Mouse (Mus musculus): ENCODE data around the gene Lgals9. TPM values are rescaled to one million over a fixed set of nuclear protein-coding genes. Genes with fewer than 3 reads are reported as not detected.

The Lgals9 gene
- polyA plus RNA-seq (2015; fragmentation: Nextera tagmentation; extraction: Ambion mirVana), result 181 and 206 TPM in 2 replicates

DNA sequence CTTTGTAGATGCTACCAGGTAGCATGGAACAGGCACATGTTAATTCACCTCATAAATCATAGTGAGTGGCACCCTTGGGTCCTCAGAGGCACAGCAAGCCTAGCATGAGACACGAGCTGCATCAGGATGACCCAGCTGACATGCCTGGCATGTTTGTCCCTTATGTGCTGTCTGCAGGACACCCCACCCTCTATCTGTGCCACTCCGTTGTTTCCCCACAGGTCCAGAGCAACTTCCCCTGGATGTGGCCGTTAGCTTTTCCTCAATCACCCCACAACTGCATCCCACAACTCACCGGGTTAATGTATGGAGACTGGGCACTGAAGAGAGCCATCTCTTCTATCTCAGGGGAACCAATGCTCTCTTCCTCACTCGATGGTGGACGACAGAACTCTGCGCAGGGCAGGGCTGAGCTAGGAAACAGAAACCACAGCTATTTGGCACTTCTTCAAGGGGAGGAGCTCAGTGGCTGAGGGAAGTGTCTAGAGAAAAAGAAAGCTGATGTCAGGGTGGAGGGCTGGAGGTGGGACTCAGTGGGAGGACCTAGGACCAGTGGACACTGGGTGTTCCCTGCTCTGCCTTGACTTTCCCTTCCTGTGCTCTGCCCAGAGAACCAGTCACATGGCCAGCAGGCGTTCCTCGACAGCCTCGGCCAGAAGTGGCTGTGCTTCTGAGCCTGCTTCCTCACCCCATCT, at the start of gene Lgals9:
Gene Lgals9, minus strand, starts transcription at position 464 of the 695 bp plus-strand sequence.
- Histone ChIP-seq H3K9ac (ENCODE audit: low read depth, low read length) (peak within 1 kb of the TSS; percentile 62), H3K27me3 (ENCODE audit: control insufficient read depth, insufficient read depth, low read depth, low read length) (no peaks in the 10 kb centered on the region), H3K4me3 (ENCODE audit: low read depth, low read length) (peak within 1 kb of the TSS; percentile 62), H3K9me3 (replicated peaks; ENCODE audit: control insufficient read depth, low read length) (no peaks in the 10 kb centered on the region), H3K4me1 (ENCODE audit: control insufficient read depth, low read depth, low read length) (peaks cover 36% of the 10 kb centered on the region), H3K4me2 (ENCODE audit: low read depth, low read length) (peak within 1 kb of the TSS; percentile 56), H3K27ac (ENCODE audit: low read length) (peak within 1 kb of the TSS; percentile 89), H3K36me3 (ENCODE audit: control insufficient read depth, insufficient read depth) (no peaks in the 10 kb centered on the region)
- 3% methylated on average over 10 of the region's 10 CpGs for WGBS (ENCODE audit: insufficient replicate concordance)
- peak; percentile 68 for ATAC-seq (ENCODE audit: low read depth)

DNA sequence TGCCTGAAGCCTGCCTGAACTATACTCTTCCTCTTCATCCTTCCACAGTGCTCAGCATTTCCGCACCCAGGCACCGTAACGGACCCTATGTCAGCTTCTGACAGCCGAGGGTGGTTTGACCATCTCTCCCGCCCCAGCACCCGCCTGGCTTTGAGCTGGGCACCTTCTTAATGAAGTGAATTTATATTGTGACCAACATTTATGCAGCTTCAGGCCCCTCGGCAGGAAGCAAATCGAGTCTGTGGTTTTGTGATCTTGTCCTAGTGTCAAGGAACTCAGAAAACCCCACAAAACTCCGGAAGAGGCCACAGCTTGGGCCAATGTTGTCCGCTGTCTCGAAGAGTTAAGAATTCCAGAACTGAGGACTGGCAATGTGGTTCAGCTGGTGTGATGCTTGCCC, 48.9 kb upstream of the Lgals9 start:
- WGBS (ENCODE audit: insufficient replicate concordance), result 25% methylated on average over 11 of the region's 11 CpGs
- no peak for ATAC-seq (ENCODE audit: low read depth)

DNA sequence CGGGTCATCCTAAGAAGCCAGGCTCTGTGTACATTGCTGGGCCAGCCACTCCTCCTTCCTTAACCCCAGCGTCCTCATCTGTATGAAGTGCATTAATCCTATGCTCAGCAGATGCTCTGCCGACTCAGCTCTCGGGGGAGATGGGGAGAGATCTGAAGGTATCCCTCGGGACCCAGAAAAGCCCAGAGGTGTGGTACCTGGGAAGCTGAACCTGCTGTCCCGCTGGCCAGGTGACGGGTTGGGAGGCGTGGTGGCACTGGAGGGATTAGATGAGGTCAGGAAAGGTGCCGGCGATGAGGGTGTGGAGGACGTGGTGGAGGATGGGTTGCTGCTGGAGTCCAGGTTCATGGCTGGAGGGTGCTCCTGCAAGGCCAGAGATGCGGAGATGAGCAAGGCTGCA, 48.3 kb upstream of the Lgals9 start:
- Histone ChIP-seq H3K4me1 (ENCODE audit: control insufficient read depth, low read depth, low read length) (peaks cover 3% of the 10 kb centered on the region; the same call in 1 of the 2 replicates), H3K27ac (ENCODE audit: low read length) (no peak overlapping the region), H3K36me3 (ENCODE audit: control insufficient read depth, insufficient read depth) (no peaks in the 10 kb centered on the region), H3K4me3 (ENCODE audit: low read depth, low read length) (no peak overlapping the region), H3K9me3 (replicated peaks; ENCODE audit: control insufficient read depth, low read length) (no peaks in the 10 kb centered on the region), H3K9ac (ENCODE audit: low read depth, low read length) (no peak overlapping the region), H3K4me2 (ENCODE audit: low read depth, low read length) (no peak overlapping the region), H3K27me3 (ENCODE audit: control insufficient read depth, insufficient read depth, low read depth, low read length) (no peaks in the 10 kb centered on the region)
- no peak for ATAC-seq (ENCODE audit: low read depth)
- WGBS (ENCODE audit: insufficient replicate concordance), result 76% methylated on average over 12 of the region's 12 CpGs

More for the DNA sequence above, 48.9 kb upstream of the Lgals9 start:
- Histone ChIP-seq H3K9ac (ENCODE audit: low read depth, low read length) (no peak overlapping the region), H3K27me3 (ENCODE audit: control insufficient read depth, insufficient read depth, low read depth, low read length) (no peaks in the 10 kb centered on the region), H3K9me3 (replicated peaks; ENCODE audit: control insufficient read depth, low read length) (no peaks in the 10 kb centered on the region), H3K4me1 (ENCODE audit: control insufficient read depth, low read depth, low read length) (peaks cover 3% of the 10 kb centered on the region; the same call in 1 of the 2 replicates), H3K36me3 (ENCODE audit: control insufficient read depth, insufficient read depth) (no peaks in the 10 kb centered on the region), H3K4me3 (ENCODE audit: low read depth, low read length) (no peak overlapping the region), H3K4me2 (ENCODE audit: low read depth, low read length) (no peak overlapping the region), H3K27ac (ENCODE audit: low read length) (no peak overlapping the region)

DNA sequence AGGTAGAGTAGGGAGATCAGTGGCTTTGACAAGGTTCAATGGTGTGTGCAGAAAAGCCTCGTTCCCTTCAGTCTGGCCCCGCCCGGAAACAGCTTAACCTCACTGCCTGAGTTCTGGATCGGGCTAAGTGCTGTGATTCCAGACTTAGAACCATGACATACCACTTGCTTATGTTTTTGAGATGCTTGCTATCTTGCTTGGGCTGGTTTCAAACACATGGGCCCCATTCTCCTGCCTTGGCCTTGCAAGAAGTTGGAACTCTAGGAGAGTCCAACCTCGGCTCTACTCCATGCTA, 46.7 kb upstream of the Lgals9 start:
- no peak overlapping the region for H3K9ac ChIP-seq (ENCODE audit: low read depth, low read length)
- 63% methylated on average over 5 of the region's 5 CpGs for WGBS (ENCODE audit: insufficient replicate concordance)
- H3K27ac ChIP-seq (ENCODE audit: low read length), result no peak overlapping the region
- H3K4me2 ChIP-seq (ENCODE audit: low read depth, low read length), result no peak overlapping the region
- H3K9me3 ChIP-seq (replicated peaks; ENCODE audit: control insufficient read depth, low read length), result no peaks in the 10 kb centered on the region
- no peaks in the 10 kb centered on the region for H3K27me3 ChIP-seq (ENCODE audit: control insufficient read depth, insufficient read depth, low read depth, low read length)
- peaks cover 3% of the 10 kb centered on the region; the same call in 1 of the 2 replicates for H3K4me1 ChIP-seq (ENCODE audit: control insufficient read depth, low read depth, low read length)
- H3K36me3 ChIP-seq (ENCODE audit: control insufficient read depth, insufficient read depth), result no peaks in the 10 kb centered on the region
- H3K4me3 ChIP-seq (ENCODE audit: low read depth, low read length), result no peak overlapping the region
- ATAC-seq (ENCODE audit: low read depth), result no peak

DNA sequence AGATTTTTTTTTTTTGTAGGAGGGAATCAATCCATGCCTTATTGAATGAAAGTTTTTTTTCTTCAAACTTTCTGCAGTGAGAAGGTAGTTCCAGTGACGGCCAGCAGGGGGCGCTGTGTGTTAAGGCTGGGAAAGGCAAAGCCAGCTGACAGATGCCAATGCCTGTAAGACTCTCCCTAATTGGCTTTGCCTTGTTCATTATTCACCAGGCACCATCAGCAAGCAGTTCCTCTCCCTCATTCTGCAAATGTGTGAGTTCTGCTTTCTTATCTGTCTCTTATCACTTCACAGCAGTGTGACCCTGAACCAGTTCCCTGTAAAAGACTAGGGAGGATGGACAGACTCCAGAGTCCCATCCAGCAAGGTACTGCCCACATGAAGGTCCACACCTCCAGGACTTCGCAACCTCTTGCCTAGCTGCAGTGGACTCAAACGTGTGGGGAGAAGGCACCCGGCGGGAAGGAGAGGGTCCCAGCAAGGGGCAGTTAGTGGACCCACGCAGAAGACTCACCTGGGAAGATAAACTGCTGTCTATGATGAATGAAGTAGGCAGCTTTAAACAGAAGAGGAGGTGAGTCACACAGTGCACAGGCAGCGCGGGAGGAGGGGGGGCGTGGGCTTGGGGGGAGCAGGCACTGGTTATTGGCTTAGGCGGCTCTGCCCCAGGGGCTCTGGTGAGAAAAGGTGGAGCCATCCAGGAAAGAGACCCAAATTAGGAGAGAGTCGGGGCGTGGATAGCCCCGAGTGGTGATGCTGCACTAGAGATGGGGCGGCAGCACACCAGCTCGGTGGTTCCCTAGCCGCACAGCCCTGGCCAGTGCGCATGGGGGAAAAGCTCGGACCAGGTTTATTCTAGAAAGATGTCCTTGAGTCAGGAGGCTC, 46.1 kb upstream of the Lgals9 start:
- no peak overlapping the region for H3K4me2 ChIP-seq (ENCODE audit: low read depth, low read length)
- H3K4me1 ChIP-seq (ENCODE audit: control insufficient read depth, low read depth, low read length), result peaks cover 3% of the 10 kb centered on the region; the same call in 1 of the 2 replicates
- no peak for ATAC-seq (ENCODE audit: low read depth)
- H3K27me3 ChIP-seq (ENCODE audit: control insufficient read depth, insufficient read depth, low read depth, low read length), result no peaks in the 10 kb centered on the region
- H3K36me3 ChIP-seq (ENCODE audit: control insufficient read depth, insufficient read depth), result no peaks in the 10 kb centered on the region
- H3K9ac ChIP-seq (ENCODE audit: low read depth, low read length), result no peak overlapping the region
- no peak overlapping the region for H3K4me3 ChIP-seq (ENCODE audit: low read depth, low read length)
- WGBS (ENCODE audit: insufficient replicate concordance), result 51% methylated on average over 19 of the region's 19 CpGs
- no peaks in the 10 kb centered on the region for H3K9me3 ChIP-seq (replicated peaks; ENCODE audit: control insufficient read depth, low read length)
- no peak overlapping the region for H3K27ac ChIP-seq (ENCODE audit: low read length)

DNA sequence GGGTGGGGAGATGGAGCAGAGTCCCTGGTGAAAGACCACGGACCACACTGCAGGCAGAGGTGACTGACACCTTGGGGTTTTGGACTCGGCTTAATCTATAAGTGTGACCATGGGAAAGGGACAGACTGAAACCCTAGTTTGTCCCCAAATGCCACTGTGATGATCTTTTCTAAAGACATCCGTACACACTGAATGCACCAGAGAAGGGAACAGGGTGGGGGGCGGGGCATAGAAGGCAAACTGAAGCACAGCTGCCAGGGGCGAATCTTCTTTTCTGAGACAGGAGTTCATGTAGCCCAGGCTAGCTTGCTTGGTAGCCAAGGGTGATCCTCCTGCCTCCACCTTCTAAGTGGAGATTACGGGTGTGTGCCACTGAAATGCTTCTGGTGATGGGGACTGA, 39.0 kb upstream of the Lgals9 start:
- Histone ChIP-seq H3K4me3 (ENCODE audit: low read depth, low read length) (no peak overlapping the region), H3K36me3 (ENCODE audit: control insufficient read depth, insufficient read depth) (no peaks in the 10 kb centered on the region), H3K9ac (ENCODE audit: low read depth, low read length) (no peak overlapping the region), H3K27me3 (ENCODE audit: control insufficient read depth, insufficient read depth, low read depth, low read length) (no peaks in the 10 kb centered on the region), H3K27ac (ENCODE audit: low read length) (peak overlapping the region; percentile 11; the same call in 1 of the 2 replicates), H3K4me1 (ENCODE audit: control insufficient read depth, low read depth, low read length) (no peaks in the 10 kb centered on the region; the same call in 1 of the 2 replicates), H3K4me2 (ENCODE audit: low read depth, low read length) (no peak overlapping the region), H3K9me3 (replicated peaks; ENCODE audit: control insufficient read depth, low read length) (no peaks in the 10 kb centered on the region)
- ATAC-seq (ENCODE audit: low read depth), result no peak
- 37% methylated on average over 6 of the region's 6 CpGs for WGBS (ENCODE audit: insufficient replicate concordance)

DNA sequence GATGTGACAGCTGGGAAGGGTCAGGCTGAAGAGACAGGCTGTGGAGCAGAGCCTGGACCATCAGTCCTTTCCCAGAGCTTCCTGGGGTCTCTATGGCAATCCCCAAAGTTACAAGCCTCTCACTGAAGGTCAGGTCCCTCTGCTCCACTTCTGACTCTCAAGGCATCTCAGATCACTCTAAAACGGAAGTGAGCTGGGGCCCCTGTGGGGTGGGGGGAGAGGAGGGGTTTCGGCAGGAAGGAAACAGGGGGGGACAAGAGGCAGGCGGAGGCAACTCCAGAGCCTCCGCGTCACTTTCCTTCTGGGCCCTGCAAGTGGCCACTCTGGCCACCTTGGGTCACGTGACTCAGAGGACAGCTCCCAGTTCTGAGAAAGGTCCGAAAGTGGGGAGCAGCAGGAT, 38.6 kb upstream of the Lgals9 start:
- H3K4me2 ChIP-seq (ENCODE audit: low read depth, low read length), result peak overlapping the region; percentile 14; the same call in 1 of the 2 replicates
- no peaks in the 10 kb centered on the region for H3K36me3 ChIP-seq (ENCODE audit: control insufficient read depth, insufficient read depth)
- no peaks in the 10 kb centered on the region for H3K9me3 ChIP-seq (replicated peaks; ENCODE audit: control insufficient read depth, low read length)
- no peak overlapping the region for H3K9ac ChIP-seq (ENCODE audit: low read depth, low read length)
- H3K27me3 ChIP-seq (ENCODE audit: control insufficient read depth, insufficient read depth, low read depth, low read length), result no peaks in the 10 kb centered on the region
- peak overlapping the region; percentile 43 for H3K27ac ChIP-seq (ENCODE audit: low read length)
- no peaks in the 10 kb centered on the region; the same call in 1 of the 2 replicates for H3K4me1 ChIP-seq (ENCODE audit: control insufficient read depth, low read depth, low read length)
- H3K4me3 ChIP-seq (ENCODE audit: low read depth, low read length), result no peak overlapping the region
- 7% methylated on average over 7 of the region's 7 CpGs for WGBS (ENCODE audit: insufficient replicate concordance)
- peak; percentile 31 for ATAC-seq (ENCODE audit: low read depth)

DNA sequence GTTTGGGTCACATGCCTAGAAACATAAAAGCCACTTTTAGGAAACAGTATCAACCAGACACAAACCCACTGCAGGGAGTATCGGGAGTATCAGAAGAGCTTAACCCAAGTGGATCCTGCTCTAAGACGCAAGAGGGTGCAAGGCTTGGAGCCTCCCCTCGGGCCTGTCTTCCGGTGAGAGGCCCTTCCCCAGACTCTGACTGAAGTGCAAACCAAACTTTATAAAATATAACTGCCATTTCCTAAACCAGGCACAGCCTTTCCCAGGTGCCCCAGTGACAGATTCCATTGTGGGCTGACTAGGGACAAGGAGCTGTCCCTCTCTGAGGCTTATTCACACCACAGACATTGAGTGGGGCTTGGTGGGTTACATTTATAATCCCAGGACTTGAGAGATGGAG, 38.1 kb upstream of the Lgals9 start:
- no peak for ATAC-seq (ENCODE audit: low read depth)
- 31% methylated on average over 4 of the region's 4 CpGs for WGBS (ENCODE audit: insufficient replicate concordance)
- peak overlapping the region; percentile 54; the same call in 1 of the 2 replicates for H3K27ac ChIP-seq (ENCODE audit: low read length)
- H3K4me3 ChIP-seq (ENCODE audit: low read depth, low read length), result no peak overlapping the region
- H3K27me3 ChIP-seq (ENCODE audit: control insufficient read depth, insufficient read depth, low read depth, low read length), result no peaks in the 10 kb centered on the region
- no peaks in the 10 kb centered on the region; the same call in 1 of the 2 replicates for H3K4me1 ChIP-seq (ENCODE audit: control insufficient read depth, low read depth, low read length)
- no peaks in the 10 kb centered on the region for H3K36me3 ChIP-seq (ENCODE audit: control insufficient read depth, insufficient read depth)
- no peaks in the 10 kb centered on the region for H3K9me3 ChIP-seq (replicated peaks; ENCODE audit: control insufficient read depth, low read length)
- H3K9ac ChIP-seq (ENCODE audit: low read depth, low read length), result no peak overlapping the region
- H3K4me2 ChIP-seq (ENCODE audit: low read depth, low read length), result peak overlapping the region; percentile 14; the same call in 1 of the 2 replicates
